Mouse (Mus musculus) forebrain, postnatal 0 days (tissue): ENCODE measurements around the gene Hyou1. TPM values are rescaled to one million over a fixed set of nuclear protein-coding genes. Genes with fewer than 3 reads are reported as not detected.

Experiments
- ATAC-seq: fragments of 200-750 bp; cut with Nextera tagmentation; 2 replicates; pipeline ENCODE4 v1.8.0; 2017; ENCODE audit warnings: mild to moderate bottlenecking, moderate library complexity
- DNase-seq: peaks from one replicate; pipeline ENCODE4 v3.0.0-alpha.2; 2015
- H3K27ac ChIP-seq: fragments of 300-500 bp; sonication (generic); 2 replicates; pipeline ENCODE4 v1.5.1; 2014; ENCODE audit warnings: low read depth, mild to moderate bottlenecking, antibody characterized with exemption, low read length, moderate library complexity, mixed read lengths
- H3K27me3 ChIP-seq: fragments of 300-500 bp; sonication (generic); 2 replicates; pipeline ENCODE4 v1.6.1; 2014; ENCODE audit warnings: mild to moderate bottlenecking, low read length, mixed read lengths; ENCODE audit not compliant: insufficient read depth
- H3K36me3 ChIP-seq: fragments of 300-500 bp; sonication (generic); 2 replicates; pipeline ENCODE4 v1.6.1; 2014; ENCODE audit warnings: mild to moderate bottlenecking, moderate library complexity; ENCODE audit not compliant: insufficient read depth
- H3K4me1 ChIP-seq: fragments of 300-500 bp; sonication (generic); 2 replicates; pipeline ENCODE4 v1.6.1; 2014; ENCODE audit warnings: antibody characterized with exemption; ENCODE audit not compliant: insufficient read depth
- H3K4me2 ChIP-seq: fragments of 300-500 bp; sonication (generic); 2 replicates; pipeline ENCODE4 v1.6.1; 2014; ENCODE audit warnings: low read depth, mild to moderate bottlenecking, moderate library complexity
- H3K4me3 ChIP-seq: fragments of 300-500 bp; sonication (generic); 2 replicates; pipeline ENCODE4 v1.5.1; 2014; ENCODE audit warnings: low read depth, low read length, mixed read lengths
- H3K9ac ChIP-seq: fragments of 300-500 bp; sonication (generic); 2 replicates; pipeline ENCODE4 v1.6.1; 2014; ENCODE audit warnings: mild to moderate bottlenecking
- H3K9me3 ChIP-seq: fragments of 300-500 bp; sonication (generic); 2 replicates; pipeline ENCODE4 v1.6.1; 2016; ENCODE audit warnings: low read length
- CTCF ChIP-seq: sonication (generic); IDR thresholded peaks from 2 replicates; pipeline ENCODE4 v1.5.1; 2016; ENCODE audit warnings: antibody characterized with exemption, control low read depth, low read depth
- WGBS: fragments of 180-500 bp; shearing (Covaris S2); extraction: QIAGEN DNeasy Blood & Tissue Kit; methylation state at CpG from one replicate; pipeline ENCODE4 v1.1.7; 2014; 5-methylcytosine and 5-hydroxymethylcytosine counted together
- microRNA-seq, 2 experiments: library from miRNA; unstranded; fragments of <30 nt; microRNA quantifications; one replicate each; pipeline ENCODE4; 2016
- polyA plus RNA-seq: library from polyadenylated mRNA; unstranded; fragments of >200 nt; fragmentation: Nextera tagmentation; extraction: Ambion mirVana; gene quantifications from 2 replicates; pipeline ENCODE4 v1.2.1, GENCODE M21; 2015
- total RNA-seq: library from RNA; depleted of rRNA; stranded (reverse); fragments of >200 nt; gene quantifications from 2 replicates; pipeline ENCODE4 v1.2.3, GENCODE M21; 2014; rRNA removed

Hyou1 gene
- total and polyA plus RNA-seq, 2 experiments from 2014 or later: 17.4 to 59.0 TPM

GRCm38 (mm10) chr9:44435747-44436146 lies 56.5 kb downstream of the Hyou1 start:
- Histone ChIP-seq H3K9me3 (no peaks in the 10 kb centered on the region), H3K36me3 (no peaks in the 10 kb centered on the region), H3K4me2 (no peak overlapping the region), H3K27me3 (no peaks in the 10 kb centered on the region), H3K27ac (no peak overlapping the region), H3K4me3 (no peak overlapping the region), H3K4me1 (no peaks in the 10 kb centered on the region), H3K9ac (no peak overlapping the region)
- TF ChIP-seq CTCF: no peak
- no peak for ATAC-seq
- 86% methylated on average over 6 of the region's 6 CpGs for WGBS
- no peak for DNase-seq

GRCm38 (mm10) chr9:44440961-44441360 lies 61.7 kb downstream of the Hyou1 start, which contains the start of gene Foxr1:
TSS of gene Foxr1 (minus strand) at chr9:44441136.
- Histone ChIP-seq H3K9me3 (no peaks in the 10 kb centered on the region), H3K4me3 (no peak within 1 kb of the TSS), H3K27ac (no peak within 1 kb of the TSS), H3K36me3 (no peaks in the 10 kb centered on the region), H3K4me1 (no peaks in the 10 kb centered on the region), H3K9ac (no peak within 1 kb of the TSS), H3K4me2 (no peak within 1 kb of the TSS), H3K27me3 (no peaks in the 10 kb centered on the region)
- no peak for TF ChIP-seq CTCF
- DNase-seq (no peak), ATAC-seq (no peak)
- WGBS: 80% methylated on average over 19 of the region's 19 CpGs

Small RNA genes within 50 kb of the gene (microRNA-seq; reads per million reads assigned to microRNA genes)
- gene Gm44335 (0 reads per million in 2 experiments), gene Mir7085 (0.24 to 0.39 reads per million in 2 experiments)

Other genes starting within 250 kb of the Hyou1 start
- 12.2 and 21.1 TPM in 2 replicates for gene Mcam, start 245.0 kb upstream of the Hyou1 start, total RNA-seq
- gene Mcam, start 245.0 kb upstream of the Hyou1 start, polyA plus RNA-seq: 5.0 and 6.0 TPM in 2 replicates
- 16.0 and 24.4 TPM in 2 replicates for gene Cbl, start 145.4 kb upstream of the Hyou1 start, total RNA-seq
- gene Cbl, start 145.4 kb upstream of the Hyou1 start, polyA plus RNA-seq: 6.8 and 14.4 TPM in 2 replicates
- 3.5 and 7.8 TPM in 2 replicates for gene Ccdc153, start 138.8 kb upstream of the Hyou1 start, total RNA-seq
- 5.0 and 7.0 TPM in 2 replicates for gene Ccdc153, start 138.8 kb upstream of the Hyou1 start, polyA plus RNA-seq
- gene Pdzd3, start 128.0 kb upstream of the Hyou1 start, total RNA-seq: 0.33 and 1.0 TPM in 2 replicates
- gene Pdzd3, start 128.0 kb upstream of the Hyou1 start, polyA plus RNA-seq: 0.43 and 1.0 TPM in 2 replicates
- 5.8 and 5.9 TPM in 2 replicates for gene Nlrx1, start 110.9 kb upstream of the Hyou1 start, total RNA-seq
- gene Nlrx1, start 110.9 kb upstream of the Hyou1 start, polyA plus RNA-seq: 5.7 and 7.1 TPM in 2 replicates
- 30.6 and 45.2 TPM in 2 replicates for gene Abcg4, start 90.9 kb upstream of the Hyou1 start, total RNA-seq
- 15.2 and 20.4 TPM in 2 replicates for gene Abcg4, start 90.9 kb upstream of the Hyou1 start, polyA plus RNA-seq
- gene Hinfp, start 73.8 kb upstream of the Hyou1 start, total RNA-seq: 24.4 and 29.5 TPM in 2 replicates
- gene Hinfp, start 73.8 kb upstream of the Hyou1 start, polyA plus RNA-seq: 10.7 and 14.2 TPM in 2 replicates
- 42.9 and 54.2 TPM in 2 replicates for gene C2cd2l, start 59.2 kb upstream of the Hyou1 start, total RNA-seq
- gene C2cd2l, start 59.2 kb upstream of the Hyou1 start, polyA plus RNA-seq: 26.2 and 33.2 TPM in 2 replicates
- gene Dpagt1, start 53.5 kb upstream of the Hyou1 start, total RNA-seq: 17.7 and 18.3 TPM in 2 replicates
- gene Dpagt1, start 53.5 kb upstream of the Hyou1 start, polyA plus RNA-seq: 30.1 and 30.6 TPM in 2 replicates
- 97.8 and 109 TPM in 2 replicates for gene H2afx, start 44.8 kb upstream of the Hyou1 start, total RNA-seq
- gene H2afx, start 44.8 kb upstream of the Hyou1 start, polyA plus RNA-seq: 143 and 149 TPM in 2 replicates
- 38.1 and 38.6 TPM in 2 replicates for gene Hmbs, start 35.3 kb upstream of the Hyou1 start, total RNA-seq
- 53.3 and 55.0 TPM in 2 replicates for gene Hmbs, start 35.3 kb upstream of the Hyou1 start, polyA plus RNA-seq
- gene Vps11, start 17.8 kb upstream of the Hyou1 start, total RNA-seq: 37.6 and 39.1 TPM in 2 replicates
- 36.2 and 39.9 TPM in 2 replicates for gene Vps11, start 17.8 kb upstream of the Hyou1 start, polyA plus RNA-seq
- gene Slc37a4, start 17.4 kb downstream of the Hyou1 start, total RNA-seq: 51.6 and 69.5 TPM in 2 replicates
- 32.3 and 39.4 TPM in 2 replicates for gene Slc37a4, start 17.4 kb downstream of the Hyou1 start, polyA plus RNA-seq
- 704 and 1,244 TPM in 2 replicates for gene Rps25, start 27.6 kb downstream of the Hyou1 start, total RNA-seq
- gene Rps25, start 27.6 kb downstream of the Hyou1 start, polyA plus RNA-seq: 1,723 and 2,412 TPM in 2 replicates
- gene Trappc4, start 28.1 kb downstream of the Hyou1 start, total RNA-seq: 195 and 237 TPM in 2 replicates
- gene Trappc4, start 28.1 kb downstream of the Hyou1 start, polyA plus RNA-seq: 369 and 397 TPM in 2 replicates
- gene Ccdc84, start 39.1 kb downstream of the Hyou1 start, total RNA-seq: 24.4 and 24.5 TPM in 2 replicates
- gene Ccdc84, start 39.1 kb downstream of the Hyou1 start, polyA plus RNA-seq: 20.1 and 25.2 TPM in 2 replicates
- gene Foxr1, start 61.6 kb downstream of the Hyou1 start, total RNA-seq: not detected in 2 replicates
- not detected in 2 replicates for gene Foxr1, start 61.6 kb downstream of the Hyou1 start, polyA plus RNA-seq
- not detected in 2 replicates for gene Upk2, start 75.5 kb downstream of the Hyou1 start, total RNA-seq
- not detected in 2 replicates for gene Upk2, start 75.5 kb downstream of the Hyou1 start, polyA plus RNA-seq
- 29.2 and 38.7 TPM in 2 replicates for gene Bcl9l, start 103.3 kb downstream of the Hyou1 start, total RNA-seq
- 9.3 and 13.0 TPM in 2 replicates for gene Bcl9l, start 103.3 kb downstream of the Hyou1 start, polyA plus RNA-seq
- not detected in 2 replicates for gene Cxcr5, start 182.4 kb downstream of the Hyou1 start, total RNA-seq
- gene Cxcr5, start 182.4 kb downstream of the Hyou1 start, polyA plus RNA-seq: not detected in 2 replicates
- 59.2 and 76.2 TPM in 2 replicates for gene Ddx6, start 225.4 kb downstream of the Hyou1 start, total RNA-seq
- gene Ddx6, start 225.4 kb downstream of the Hyou1 start, polyA plus RNA-seq: 11.1 and 18.3 TPM in 2 replicates